Mouse (Mus musculus) neural tube, embryonic 12.5 days (tissue): ENCODE results near the gene Gpc2. TPM values are rescaled to one million over a fixed set of nuclear protein-coding genes. Genes with fewer than 3 reads are reported as not detected.
A peak's percentile ranks its signal among the peaks of the same experiment; 100 is the strongest.

Experiments
- ATAC-seq: fragments of 200-750 bp; cut with Nextera tagmentation; 2 replicates; pipeline ENCODE4 v1.8.0; 2017; ENCODE audit warnings: low read depth, mild to moderate bottlenecking, moderate TSS enrichment, moderate library complexity; ENCODE audit not compliant: low FRiP score
- H3K27ac ChIP-seq: fragments of 300-500 bp; sonication (generic); 2 replicates; pipeline ENCODE4 v1.5.1; 2016
- H3K27me3 ChIP-seq: fragments of 300-500 bp; sonication (generic); replicated peaks from 2 replicates; pipeline ENCODE4 v1.6.1; 2016; ENCODE audit warnings: mild to moderate bottlenecking
- H3K36me3 ChIP-seq: fragments of 300-500 bp; sonication (generic); 2 replicates; pipeline ENCODE4 v1.6.1; 2016; ENCODE audit warnings: mild to moderate bottlenecking
- H3K4me1 ChIP-seq: fragments of 300-500 bp; sonication (generic); 2 replicates; pipeline ENCODE4 v1.6.1; 2016
- H3K4me2 ChIP-seq: fragments of 300-500 bp; sonication (generic); replicated peaks from 2 replicates; pipeline ENCODE4 v1.6.1; 2016; ENCODE audit warnings: mild to moderate bottlenecking
- H3K4me3 ChIP-seq: fragments of 300-500 bp; sonication (generic); 2 replicates; pipeline ENCODE4 v1.5.1; 2016
- H3K9ac ChIP-seq: fragments of 300-500 bp; sonication (generic); 2 replicates; pipeline ENCODE4 v1.6.1; 2016; ENCODE audit warnings: mild to moderate bottlenecking
- H3K9me3 ChIP-seq: fragments of 300-500 bp; sonication (generic); 2 replicates; pipeline ENCODE4 v1.6.1; 2016; ENCODE audit warnings: mild to moderate bottlenecking
- WGBS: fragments of 180-500 bp; shearing (Covaris S2); methylation state at CpG from one replicate; pipeline ENCODE4 v1.1.7; 2016; 5-methylcytosine and 5-hydroxymethylcytosine counted together
- polyA plus RNA-seq: library from polyadenylated mRNA; unstranded; fragments of >200 nt; fragmentation: Nextera tagmentation; extraction: Ambion mirVana; gene quantifications from 2 replicates; pipeline ENCODE4 v1.2.1, GENCODE M21; 2016

The Gpc2 gene
- polyA plus RNA-seq, 1 experiment from 2014 or later: 175 TPM

DNA sequence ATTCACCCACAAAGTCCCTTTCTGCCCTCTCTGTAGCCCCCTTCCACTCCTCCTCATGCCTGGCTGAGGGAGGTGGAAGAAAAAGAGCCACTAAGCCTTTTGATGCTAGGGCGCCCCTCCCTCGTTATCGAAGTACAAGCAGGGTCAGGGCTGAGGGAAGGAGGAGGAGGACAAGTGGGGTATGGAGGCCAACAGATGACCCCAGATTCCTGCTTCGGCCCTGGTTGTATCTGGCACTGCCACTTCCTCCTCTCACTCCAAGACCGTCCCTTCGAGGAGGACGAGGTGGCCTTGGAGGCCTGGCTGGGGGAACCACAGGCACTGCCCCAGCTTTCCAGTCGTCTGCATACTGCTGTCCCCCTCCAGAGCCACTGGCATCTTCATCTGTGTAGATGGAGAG lies 5.6 kb downstream of the Gpc2 start:
- no peak overlapping the region for H3K4me3 ChIP-seq
- H3K36me3 ChIP-seq: peaks cover 35% of the 10 kb centered on the region
- peaks cover 62% of the 10 kb centered on the region for H3K4me1 ChIP-seq
- H3K4me2 ChIP-seq: no peak overlapping the region
- H3K9me3 ChIP-seq: no peaks in the 10 kb centered on the region
- H3K27ac ChIP-seq: no peak overlapping the region
- no peak overlapping the region for H3K9ac ChIP-seq
- H3K27me3 ChIP-seq: no peaks in the 10 kb centered on the region
- ATAC-seq: no peak
- 69% methylated on average over 8 of the region's 8 CpGs for WGBS

DNA sequence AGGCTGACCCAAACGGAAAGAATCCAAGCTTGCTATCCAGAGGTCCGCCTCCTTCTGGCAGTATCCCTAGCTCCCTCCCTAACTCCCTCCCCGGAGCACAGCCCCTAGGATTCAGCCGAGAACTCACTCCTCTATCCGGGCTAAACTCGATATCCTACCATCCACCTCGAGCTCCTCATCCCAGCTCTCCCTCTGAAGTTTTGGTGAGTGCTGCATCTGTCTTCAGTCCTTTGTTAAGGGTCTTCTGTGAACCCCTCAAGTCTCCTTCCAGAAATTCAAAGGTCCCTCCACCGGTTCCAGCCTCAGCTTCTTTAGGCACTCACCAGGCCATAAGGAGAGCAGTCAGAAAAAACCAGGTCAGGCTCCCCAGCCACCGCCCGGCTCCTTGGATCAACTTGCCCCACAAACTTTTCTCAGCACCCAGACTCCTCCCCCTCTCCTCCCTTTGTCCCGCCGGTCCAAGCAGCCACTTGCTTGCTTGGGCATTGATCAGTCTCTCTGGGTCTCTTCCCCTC lies 7.3 kb downstream of the Gpc2 start, which contains the start of gene Gal3st4:
Gene Gal3st4 (minus strand): TSS at position 432 of the 515 bp plus-strand sequence.
- ATAC-seq: no peak
- 2% methylated on average over 12 of the region's 12 CpGs for WGBS
- Histone ChIP-seq H3K4me3 (peak within 1 kb of the TSS; percentile 14; the same call in 1 of the 2 replicates), H3K27ac (no peak within 1 kb of the TSS), H3K36me3 (peaks cover 24% of the 10 kb centered on the region), H3K4me2 (peak within 1 kb of the TSS; percentile 47), H3K9ac (peak within 1 kb of the TSS; percentile 42), H3K27me3 (no peaks in the 10 kb centered on the region), H3K9me3 (no peaks in the 10 kb centered on the region), H3K4me1 (peaks cover 45% of the 10 kb centered on the region)

DNA sequence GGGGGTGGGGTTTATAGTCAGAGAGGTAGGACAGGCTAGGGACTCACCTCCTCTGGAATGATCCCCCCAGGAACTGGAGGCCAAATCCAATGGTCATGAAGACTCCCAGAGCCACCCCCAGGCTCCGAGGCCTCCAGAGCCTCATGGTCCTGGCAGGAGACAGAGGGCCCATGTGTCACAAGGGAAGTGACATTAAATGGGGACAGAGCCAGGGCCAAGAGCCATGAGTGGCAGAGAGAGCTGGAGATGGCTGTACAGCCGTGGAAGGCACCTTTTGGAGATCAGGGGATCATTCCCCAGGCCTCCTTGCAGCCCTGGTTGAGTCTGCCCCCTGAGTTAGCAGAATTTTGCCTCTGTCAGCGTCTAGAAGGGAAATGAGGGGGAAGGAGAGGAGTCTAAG lies 8.6 kb downstream of the Gpc2 start:
- H3K9ac ChIP-seq: no peak overlapping the region
- H3K27ac ChIP-seq: no peak overlapping the region
- H3K9me3 ChIP-seq: no peaks in the 10 kb centered on the region
- no peaks in the 10 kb centered on the region for H3K27me3 ChIP-seq
- H3K4me3 ChIP-seq: no peak overlapping the region
- ATAC-seq: no peak
- peaks cover 12% of the 10 kb centered on the region for H3K36me3 ChIP-seq
- WGBS: 69% methylated on average over 3 of the region's 3 CpGs
- peaks cover 33% of the 10 kb centered on the region for H3K4me1 ChIP-seq
- H3K4me2 ChIP-seq: peak overlapping the region; percentile 47; the same call in 1 of the 2 replicates

DNA sequence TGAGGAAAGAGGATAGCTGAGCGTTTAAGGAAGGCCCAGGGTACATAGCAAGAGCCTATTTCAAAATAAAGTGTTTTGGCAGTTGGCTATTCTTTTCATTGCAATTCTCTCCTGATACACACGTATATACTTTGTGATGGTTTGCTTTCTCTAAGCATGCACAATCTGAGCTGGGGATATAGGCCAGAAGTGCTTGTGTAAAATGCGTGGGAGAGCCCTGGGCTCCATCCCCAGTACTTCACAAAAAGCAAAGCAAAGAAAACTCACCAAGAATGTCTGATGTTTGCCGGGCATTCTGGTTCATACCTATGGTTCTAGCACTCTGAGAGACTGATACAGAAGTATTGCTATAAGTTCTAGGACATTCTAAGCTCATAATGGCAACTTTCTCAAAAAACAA lies 10.8 kb downstream of the Gpc2 start:
- no peaks in the 10 kb centered on the region for H3K27me3 ChIP-seq
- no peak overlapping the region for H3K4me3 ChIP-seq
- no peak for ATAC-seq
- no peak overlapping the region for H3K4me2 ChIP-seq
- no peak overlapping the region for H3K9ac ChIP-seq
- no peak overlapping the region for H3K27ac ChIP-seq
- 82% methylated on average over 4 of the region's 4 CpGs for WGBS
- peaks cover 20% of the 10 kb centered on the region for H3K4me1 ChIP-seq
- peaks cover 9% of the 10 kb centered on the region for H3K36me3 ChIP-seq
- H3K9me3 ChIP-seq: no peaks in the 10 kb centered on the region

DNA sequence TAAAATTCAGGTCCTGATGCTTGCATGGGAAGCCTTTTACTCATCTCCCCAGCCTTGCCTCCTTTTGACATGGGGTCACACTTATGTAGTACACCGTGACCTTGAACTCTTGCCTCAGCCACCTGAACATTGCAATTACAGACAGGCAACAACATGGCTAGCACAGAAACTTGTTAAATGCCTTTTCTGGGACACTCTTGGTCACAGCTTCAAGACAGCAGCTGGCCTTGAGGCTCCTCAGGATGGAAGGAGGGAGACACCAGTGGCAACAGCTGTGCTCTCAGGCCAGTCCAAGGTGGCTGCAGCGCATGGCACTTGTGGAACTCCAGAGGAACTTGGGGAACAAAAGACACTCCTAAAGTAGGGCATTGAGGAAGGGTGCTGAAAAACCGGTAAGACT lies 12.7 kb downstream of the Gpc2 start:
- no peaks in the 10 kb centered on the region for H3K9me3 ChIP-seq
- no peak overlapping the region for H3K27ac ChIP-seq
- H3K27me3 ChIP-seq: no peaks in the 10 kb centered on the region

DNA sequence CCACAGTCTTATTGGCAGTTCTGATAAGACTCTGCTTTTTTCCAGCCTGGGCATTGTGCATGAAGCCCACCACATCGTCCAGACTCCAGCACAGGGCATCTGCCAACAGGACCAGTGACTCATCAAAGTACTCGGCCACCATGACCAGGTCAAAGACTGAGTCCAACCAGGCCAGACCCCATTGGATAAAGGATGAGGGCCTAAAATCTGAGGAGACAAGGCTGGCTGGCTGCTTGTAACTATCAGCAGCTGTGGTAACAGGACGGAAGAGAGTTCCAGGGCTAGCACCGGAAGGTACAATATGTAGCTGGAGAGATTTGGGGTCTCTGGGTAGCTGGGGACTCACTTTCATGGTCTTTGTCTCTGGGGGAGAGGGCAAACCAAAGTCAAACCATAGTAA lies 14.1 kb downstream of the Gpc2 start:
- WGBS: 97% methylated on average over 4 of the region's 4 CpGs
- Histone ChIP-seq H3K27ac (no peak overlapping the region), H3K4me1 (peaks cover 21% of the 10 kb centered on the region), H3K9ac (no peak overlapping the region), H3K36me3 (peaks cover 24% of the 10 kb centered on the region), H3K9me3 (no peaks in the 10 kb centered on the region), H3K27me3 (no peaks in the 10 kb centered on the region), H3K4me3 (no peak overlapping the region), H3K4me2 (no peak overlapping the region)
- ATAC-seq: no peak

More for the DNA sequence above, 12.7 kb downstream of the Gpc2 start:
- no peak overlapping the region for H3K4me3 ChIP-seq
- ATAC-seq: no peak
- no peak overlapping the region for H3K4me2 ChIP-seq
- WGBS: 89% methylated on average over 3 of the region's 3 CpGs
- H3K9ac ChIP-seq: no peak overlapping the region
- H3K36me3 ChIP-seq: peaks cover 10% of the 10 kb centered on the region
- H3K4me1 ChIP-seq: peaks cover 20% of the 10 kb centered on the region

DNA sequence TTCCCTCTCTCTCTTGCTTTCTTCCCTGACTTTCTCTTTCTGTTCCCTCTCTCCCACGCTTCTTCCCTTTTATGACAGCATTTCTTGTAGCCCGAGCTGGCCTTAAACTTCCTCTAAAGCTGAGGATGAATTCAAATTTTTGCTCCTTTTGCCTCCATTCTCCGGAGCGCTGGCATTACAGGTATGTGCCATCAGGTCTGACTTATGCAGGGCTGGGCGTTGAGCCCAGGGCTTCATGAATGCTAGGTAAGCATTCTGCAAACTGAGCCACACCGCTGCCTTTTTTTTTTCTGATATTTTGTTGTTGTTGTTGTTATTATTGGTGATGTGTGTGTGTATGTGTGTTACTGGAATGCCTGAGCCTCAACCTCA lies 15.6 kb downstream of the Gpc2 start:
- H3K4me1 ChIP-seq: peaks cover 21% of the 10 kb centered on the region
- H3K9me3 ChIP-seq: no peaks in the 10 kb centered on the region
- peak overlapping the region; percentile 97 for H3K9ac ChIP-seq
- peak overlapping the region; percentile 100 for H3K4me2 ChIP-seq
- no peaks in the 10 kb centered on the region for H3K27me3 ChIP-seq
- H3K4me3 ChIP-seq: peak overlapping the region; percentile 97
- no peak for ATAC-seq
- WGBS: 13% methylated on average over 6 of the region's 6 CpGs
- no peak overlapping the region for H3K27ac ChIP-seq
- H3K36me3 ChIP-seq: peaks cover 39% of the 10 kb centered on the region

DNA sequence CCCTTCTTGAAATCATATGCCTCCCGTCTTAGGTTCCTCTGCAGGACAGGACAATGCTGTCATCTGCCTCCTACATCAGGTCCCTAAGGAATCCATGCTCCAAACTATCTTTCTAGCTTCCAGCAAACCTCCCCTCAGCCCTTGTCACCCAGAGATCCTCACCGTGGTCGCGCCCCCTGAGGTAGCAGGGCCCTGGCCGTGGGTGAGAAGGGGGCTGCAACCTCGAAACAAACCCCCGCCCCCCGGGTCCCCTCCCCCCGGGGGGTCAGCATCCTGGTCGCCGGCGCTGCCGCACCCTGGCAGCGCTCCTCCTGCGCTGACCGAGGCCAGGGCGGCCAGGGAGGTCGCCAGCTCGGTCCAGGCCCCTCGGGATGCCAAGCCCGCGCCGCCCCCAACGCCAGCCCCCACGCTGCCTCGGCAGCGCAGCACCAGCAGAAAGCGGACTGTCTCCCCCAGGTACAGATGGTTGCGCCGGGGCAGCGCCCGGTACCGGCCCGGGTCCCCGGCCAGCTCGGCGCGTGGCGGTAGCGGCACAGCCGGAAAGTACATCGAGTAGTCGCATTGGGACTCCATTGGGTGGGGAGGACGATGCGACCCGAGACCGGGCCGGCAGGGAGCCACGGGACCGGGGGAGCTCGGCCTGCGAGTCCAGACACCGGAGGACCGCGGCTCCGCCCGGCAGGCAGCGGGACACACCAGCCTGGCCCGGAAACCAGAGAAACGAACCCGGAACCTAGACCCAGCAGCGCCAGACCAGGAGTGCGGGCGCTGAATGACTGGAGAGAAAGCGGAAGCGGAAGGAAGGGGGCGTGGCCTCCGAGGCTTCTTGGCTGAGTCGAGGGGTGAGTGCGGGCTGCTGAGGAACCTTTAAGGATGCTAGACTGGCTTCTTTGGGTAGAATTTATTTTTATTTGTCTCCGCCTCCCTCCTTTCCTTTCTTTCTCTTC lies 16.3 kb downstream of the Gpc2 start, which contains the start of gene BC037034:
Gene BC037034 (minus strand): TSS at position 774 of the 947 bp plus-strand sequence.
- Histone ChIP-seq H3K9me3 (no peaks in the 10 kb centered on the region), H3K27ac (peak within 1 kb of the TSS; percentile 32; the same call in 1 of the 2 replicates), H3K27me3 (no peaks in the 10 kb centered on the region), H3K4me1 (peaks cover 21% of the 10 kb centered on the region), H3K4me2 (peak within 1 kb of the TSS; percentile 100), H3K9ac (peak within 1 kb of the TSS; percentile 97), H3K4me3 (peak within 1 kb of the TSS; percentile 97), H3K36me3 (peaks cover 46% of the 10 kb centered on the region)
- under 1% methylated on average over 65 of the region's 71 CpGs for WGBS
- ATAC-seq: peak; percentile 88

DNA sequence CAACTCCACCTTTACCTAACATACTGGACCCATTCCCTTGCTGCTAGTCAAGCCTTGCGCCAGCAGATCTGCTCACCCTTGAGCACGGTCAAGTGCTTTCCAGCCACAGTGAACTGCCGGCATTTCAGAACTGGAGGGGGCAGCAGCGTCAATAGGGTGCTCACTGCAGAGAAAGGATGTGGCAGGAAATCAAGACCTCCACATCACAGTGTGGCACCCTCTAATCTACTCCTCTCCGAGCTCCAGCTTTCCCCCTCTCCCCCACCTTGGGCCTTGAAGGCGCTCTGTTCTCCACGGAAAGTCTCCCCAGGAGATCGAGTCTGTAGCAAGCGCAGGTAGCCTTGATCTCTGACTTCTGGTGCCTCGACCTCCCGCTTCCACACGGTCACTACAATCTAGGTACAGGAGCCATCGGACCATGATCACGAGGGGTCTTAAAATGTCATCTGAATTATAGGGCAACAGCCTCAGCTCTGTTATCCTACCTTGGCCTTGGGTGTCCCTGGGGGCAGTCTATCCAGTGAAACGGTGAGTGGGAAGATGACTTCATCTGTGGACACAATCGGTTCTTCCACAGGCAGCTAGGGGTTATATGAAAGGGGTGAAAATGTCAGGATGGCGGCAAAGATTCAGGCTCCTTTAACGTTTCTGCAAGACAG lies 17.1 kb downstream of the Gpc2 start:
- Histone ChIP-seq H3K4me2 (peak overlapping the region; percentile 100), H3K9me3 (no peaks in the 10 kb centered on the region), H3K36me3 (peaks cover 52% of the 10 kb centered on the region), H3K4me1 (peaks cover 21% of the 10 kb centered on the region), H3K27ac (no peak overlapping the region), H3K9ac (peak overlapping the region; percentile 97), H3K27me3 (no peaks in the 10 kb centered on the region), H3K4me3 (peak overlapping the region; percentile 97)
- no peak for ATAC-seq
- 72% methylated on average over 18 of the region's 18 CpGs for WGBS

DNA sequence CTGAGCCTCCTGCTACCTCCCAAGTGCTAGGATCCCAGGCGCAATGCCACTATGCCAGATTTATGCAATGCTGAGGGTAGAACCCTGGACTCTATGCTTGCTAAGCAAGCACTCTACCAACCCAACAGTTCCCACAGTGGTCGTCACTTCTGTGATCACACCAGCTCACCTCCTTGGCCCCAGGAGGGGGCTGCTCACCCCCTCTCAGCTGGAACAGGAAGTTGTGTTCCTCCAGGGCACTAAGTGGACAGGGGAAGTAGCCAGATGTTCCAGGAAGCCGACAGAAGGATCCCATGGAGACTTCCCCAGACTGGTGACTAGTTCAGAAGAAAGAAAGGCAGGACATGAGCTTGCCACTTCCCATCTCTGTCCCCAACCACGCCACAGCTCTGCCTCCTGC lies 17.8 kb downstream of the Gpc2 start:
- Histone ChIP-seq H3K9ac (peak overlapping the region; percentile 97; the same call in 1 of the 2 replicates), H3K4me2 (peak overlapping the region; percentile 100), H3K4me3 (no peak overlapping the region)

DNA sequence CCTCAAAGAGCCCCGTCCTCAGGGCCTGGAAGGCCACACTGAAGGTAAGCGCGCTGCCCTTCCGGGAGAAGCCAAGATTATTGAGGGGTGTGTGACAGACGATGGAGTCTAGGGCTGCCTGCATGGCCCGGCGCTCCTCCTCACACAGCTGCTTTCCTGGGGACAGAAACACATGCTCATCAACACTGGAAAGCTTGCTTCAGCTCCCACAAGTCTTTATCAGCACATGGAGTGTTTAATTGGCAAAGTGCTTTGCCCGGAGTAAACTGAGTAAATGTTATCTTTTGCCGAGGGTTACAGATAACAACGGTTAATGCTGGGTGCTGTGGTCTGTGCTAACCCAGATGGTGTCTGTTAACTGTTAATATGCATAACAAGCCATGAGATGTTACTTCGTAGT lies 19.0 kb downstream of the Gpc2 start:
- Histone ChIP-seq H3K9ac (no peak overlapping the region), H3K9me3 (no peaks in the 10 kb centered on the region), H3K4me3 (no peak overlapping the region), H3K4me1 (peaks cover 34% of the 10 kb centered on the region), H3K27ac (no peak overlapping the region), H3K4me2 (no peak overlapping the region), H3K27me3 (no peaks in the 10 kb centered on the region), H3K36me3 (peaks cover 47% of the 10 kb centered on the region)
- no peak for ATAC-seq
- WGBS: 92% methylated on average over 11 of the region's 11 CpGs

More for the DNA sequence above, 17.8 kb downstream of the Gpc2 start:
- H3K9me3 ChIP-seq: no peaks in the 10 kb centered on the region
- H3K27me3 ChIP-seq: no peaks in the 10 kb centered on the region
- no peak overlapping the region for H3K27ac ChIP-seq
- no peak for ATAC-seq
- peaks cover 52% of the 10 kb centered on the region for H3K36me3 ChIP-seq
- WGBS: 87% methylated on average over 4 of the region's 4 CpGs
- peaks cover 22% of the 10 kb centered on the region for H3K4me1 ChIP-seq

DNA sequence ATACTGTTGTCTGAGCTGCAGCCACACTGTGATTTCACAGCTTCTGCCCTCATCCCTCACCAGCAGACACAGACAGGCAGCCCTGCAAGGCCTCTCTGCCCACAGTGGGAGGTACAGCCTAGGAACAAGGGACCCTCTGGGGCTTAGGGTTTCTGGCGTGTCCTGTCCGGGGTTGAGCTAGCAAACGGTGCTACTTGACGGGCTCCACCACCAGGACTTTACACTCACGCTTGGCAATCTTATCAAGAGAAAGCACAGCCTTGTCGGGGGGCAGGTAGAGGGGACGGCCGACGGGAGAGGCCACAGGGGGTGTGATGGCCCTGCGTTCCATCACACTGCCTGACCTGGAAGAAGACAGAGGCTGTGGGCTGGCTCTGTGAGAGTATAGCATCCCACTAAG lies 19.8 kb downstream of the Gpc2 start:
- H3K9me3 ChIP-seq: no peaks in the 10 kb centered on the region
- WGBS: 86% methylated on average over 10 of the region's 10 CpGs
- H3K27me3 ChIP-seq: no peaks in the 10 kb centered on the region
- peaks cover 44% of the 10 kb centered on the region for H3K36me3 ChIP-seq
- H3K4me1 ChIP-seq: peaks cover 34% of the 10 kb centered on the region
- ATAC-seq: no peak
- 0 out of 2 replicates have a peak overlapping the region, but pooled peaks have one; percentile 13 for H3K9ac ChIP-seq
- no peak overlapping the region for H3K27ac ChIP-seq
- no peak overlapping the region; the same call in 1 of the 2 replicates for H3K4me2 ChIP-seq
- H3K4me3 ChIP-seq: 0 out of 2 replicates have a peak overlapping the region, but pooled peaks have one; percentile 5
